7 mouse cellular contexts compared by ENCODE assay signal in genomic region chr12:73545672-73546085, GRCm38 (mm10). TPM values are rescaled to one million over a fixed set of nuclear protein-coding genes. Genes with fewer than 3 reads are reported as not detected.
DNase-seq lines count a peak whose midpoint lies in the region; ATAC-seq lines count a peak whose summit lies in the region.

No protein-coding gene starts in this region.

- H3K4me2 ChIP-seq in heart, embryonic 12.5 days, result peak overlapping the region; percentile 74
- peak overlapping the region; percentile 77 for H3K4me2 ChIP-seq in lung, embryonic 16.5 days (ENCODE audit: low read depth, low read length)

- DNase-seq in embryonic facial prominence, embryonic 10.5 days (ENCODE audit: low spot score), result peak; percentile 77
- DNase-seq in kidney, adult 9 months, result peak; percentile 30
- peak; percentile 17 for DNase-seq in retina, postnatal 7 days (ENCODE audit: low read depth, low spot score)
- DNase-seq in layer of hippocampus, adult 9-11 months, result no peak

- H3K4me1 ChIP-seq in embryonic facial prominence, embryonic 10.5 days, result peaks cover 60% of the 10 kb centered on the region
- H3K4me1 ChIP-seq in heart, embryonic 12.5 days (replicated peaks), result peaks cover 15% of the 10 kb centered on the region
- peaks cover 6% of the 10 kb centered on the region for H3K4me1 ChIP-seq in lung, embryonic 16.5 days (replicated peaks; ENCODE audit: control insufficient read depth, insufficient read depth, low read length)

- H3K9ac ChIP-seq in heart, embryonic 12.5 days, result peak overlapping the region; percentile 45
- peak overlapping the region; percentile 63 for H3K9ac ChIP-seq in lung, embryonic 16.5 days (ENCODE audit: low read length)

- H3K27me3 ChIP-seq in embryonic facial prominence, embryonic 10.5 days (replicated peaks; ENCODE audit: low read depth, poor library complexity, severe bottlenecking), result peaks cover 81% of the 10 kb centered on the region
- peaks cover 85% of the 10 kb centered on the region for H3K27me3 ChIP-seq in heart, embryonic 12.5 days (replicated peaks)
- H3K27me3 ChIP-seq in lung, embryonic 16.5 days (ENCODE audit: control insufficient read depth, insufficient read depth, low read depth, low read length), result peaks cover 60% of the 10 kb centered on the region

- ATAC-seq in activated CD4-positive, CD25-positive, alpha-beta regulatory T cell, adult 4 months, result peak; percentile 59
- ATAC-seq in heart, embryonic 12.5 days (ENCODE audit: insufficient number of reproducible peaks, low FRiP score), result peak; percentile 46
- ATAC-seq in lung, embryonic 16.5 days (ENCODE audit: low read depth), result peak; percentile 69

- H3K27ac ChIP-seq in embryonic facial prominence, embryonic 10.5 days (replicated peaks), result peak overlapping the region; percentile 78
- H3K27ac ChIP-seq in heart, embryonic 12.5 days (ENCODE audit: poor library complexity, severe bottlenecking), result no peak overlapping the region
- no peak overlapping the region for H3K27ac ChIP-seq in lung, embryonic 16.5 days (ENCODE audit: low read length)

- WGBS in embryonic facial prominence, embryonic 10.5 days, result 1% methylated on average over 55 of the region's 55 CpGs
- WGBS in heart, embryonic 12.5 days, result under 1% methylated on average over 55 of the region's 55 CpGs
- WGBS in lung, embryonic 16.5 days, result under 1% methylated on average over 55 of the region's 55 CpGs

- H3K36me3 ChIP-seq in embryonic facial prominence, embryonic 10.5 days (replicated peaks), result no peaks in the 10 kb centered on the region
- no peaks in the 10 kb centered on the region for H3K36me3 ChIP-seq in heart, embryonic 12.5 days
- H3K36me3 ChIP-seq in lung, embryonic 16.5 days (ENCODE audit: control insufficient read depth, insufficient read depth, low read length), result no peaks in the 10 kb centered on the region

- no peaks in the 10 kb centered on the region for H3K9me3 ChIP-seq in embryonic facial prominence, embryonic 10.5 days
- no peaks in the 10 kb centered on the region for H3K9me3 ChIP-seq in heart, embryonic 12.5 days (replicated peaks)
- H3K9me3 ChIP-seq in lung, embryonic 16.5 days (ENCODE audit: control insufficient read depth, low read length), result no peaks in the 10 kb centered on the region

- peak overlapping the region; percentile 59 for H3K4me3 ChIP-seq in embryonic facial prominence, embryonic 10.5 days
- peak overlapping the region; percentile 49 for H3K4me3 ChIP-seq in heart, embryonic 12.5 days
- peak overlapping the region; percentile 48 for H3K4me3 ChIP-seq in lung, embryonic 16.5 days (ENCODE audit: low read length)

RNA-seq across cellular contexts. Expression of gene Tmem30b, which starts 0.5 kb away (rescaled TPM):
- not detected for polyA plus RNA-seq in activated CD4-positive, CD25-positive, alpha-beta regulatory T cell, adult 4 months (2017; shearing (Covaris generic))
- 8.1 and 11.0 TPM in 2 replicates for polyA plus RNA-seq in embryonic facial prominence, embryonic 10.5 days (2016; fragmentation: Nextera tagmentation; extraction: Ambion mirVana)
- 0.18 and 0.36 TPM in 2 replicates for polyA plus RNA-seq in heart, embryonic 12.5 days (2016; fragmentation: Nextera tagmentation; extraction: Ambion mirVana)
- polyA plus RNA-seq in lung, embryonic 16.5 days (2015; fragmentation: Nextera tagmentation; extraction: Ambion mirVana), result 9.2 and 10.1 TPM in 2 replicates

RNA-seq across cellular contexts. Expression of gene Prkch, which starts 38.9 kb away (rescaled TPM):
- 10 to 100 TPM; 80.9 to 82.1 TPM for polyA plus RNA-seq in activated CD4-positive, CD25-positive, alpha-beta regulatory T cell, adult 4 months (2017; shearing (Covaris generic))
- 6.7 and 6.9 TPM in 2 replicates for polyA plus RNA-seq in embryonic facial prominence, embryonic 10.5 days (2016; fragmentation: Nextera tagmentation; extraction: Ambion mirVana)
- polyA plus RNA-seq in heart, embryonic 12.5 days (2016; fragmentation: Nextera tagmentation; extraction: Ambion mirVana), result 19.5 and 20.0 TPM in 2 replicates
- polyA plus RNA-seq in lung, embryonic 16.5 days (2015; fragmentation: Nextera tagmentation; extraction: Ambion mirVana), result 12.0 and 12.4 TPM in 2 replicates
